Mouse (Mus musculus): ENCODE results near the gene Macf1.
A peak's percentile ranks its signal among the peaks of the same experiment; 100 is the strongest.
"Not testable (repeated sequence)": the region's sequence is repeated elsewhere in the genome, so short reads cannot be mapped to it uniquely, and the experiment has no call there.

Macf1 gene

GRCm38 (mm10) chr4:123337693-123338092 is 346.5 kb downstream of the Macf1 start:
- no peak for DNase-seq

- DNase-seq, result no peak
Measured at GRCm38 (mm10) chr4:123335796-123336585, 348.2 kb downstream of the Macf1 start.

- DNase-seq, result not testable (repeated sequence)
Measured at GRCm38 (mm10) chr4:123335244-123335643, 348.9 kb downstream of the Macf1 start.

- no peak for DNase-seq
Measured at GRCm38 (mm10) chr4:123334177-123334576, 350.0 kb downstream of the Macf1 start.

- no peak for DNase-seq
Measured at GRCm38 (mm10) chr4:123333151-123333550, 351.0 kb downstream of the Macf1 start.

- not testable (repeated sequence) for DNase-seq
Measured at GRCm38 (mm10) chr4:123331961-123332360, 352.2 kb downstream of the Macf1 start.

- no peak for DNase-seq
Measured at GRCm38 (mm10) chr4:123331326-123331725, 352.8 kb downstream of the Macf1 start.

GRCm38 (mm10) chr4:123328946-123329345 is 355.2 kb downstream of the Macf1 start:
- DNase-seq, result no peak

- no peak for DNase-seq
Measured at GRCm38 (mm10) chr4:123327630-123328029, 356.5 kb downstream of the Macf1 start.

GRCm38 (mm10) chr4:123326087-123326486 is 358.1 kb downstream of the Macf1 start:
- no peak for DNase-seq

- DNase-seq, result no peak
Measured at GRCm38 (mm10) chr4:123323534-123323933, 360.6 kb downstream of the Macf1 start, which contains the start of gene Oxct2a. Gene Oxct2a (minus strand): TSS chr4:123323634.

GRCm38 (mm10) chr4:123322910-123323309 is 361.2 kb downstream of the Macf1 start:
- not testable (repeated sequence) for DNase-seq

GRCm38 (mm10) chr4:123314497-123314896 is 369.7 kb downstream of the Macf1 start:
- no peak for DNase-seq

GRCm38 (mm10) chr4:123313010-123313409 is 371.1 kb downstream of the Macf1 start:
- DNase-seq, result no peak

- no peak for DNase-seq
Measured at GRCm38 (mm10) chr4:123311845-123312244, 372.3 kb downstream of the Macf1 start.

- no peak for DNase-seq
Measured at GRCm38 (mm10) chr4:123308292-123308691, 375.9 kb downstream of the Macf1 start.

- no peak for DNase-seq
Measured at GRCm38 (mm10) chr4:123306999-123307398, 377.2 kb downstream of the Macf1 start.

GRCm38 (mm10) chr4:123305789-123306188 is 378.4 kb downstream of the Macf1 start:
- DNase-seq, result peak; percentile 34

Data from kidney, adult 18-20 months (tissue).